Mouse (Mus musculus) central nervous system, embryonic 11.5 days (tissue): ENCODE data around the gene Olfr20. TPM values are rescaled to one million over a fixed set of nuclear protein-coding genes. Genes with fewer than 3 reads are reported as not detected.

Experiments
- polyA plus RNA-seq: library from polyadenylated mRNA; depleted of rRNA; stranded (reverse); fragments of >200 nt; gene quantifications from 2 replicates; pipeline ENCODE4 v1.2.3, GENCODE M21; 2012; rRNA removed

Gene Olfr20
- not detected in 2 replicates for polyA plus RNA-seq

DNA sequence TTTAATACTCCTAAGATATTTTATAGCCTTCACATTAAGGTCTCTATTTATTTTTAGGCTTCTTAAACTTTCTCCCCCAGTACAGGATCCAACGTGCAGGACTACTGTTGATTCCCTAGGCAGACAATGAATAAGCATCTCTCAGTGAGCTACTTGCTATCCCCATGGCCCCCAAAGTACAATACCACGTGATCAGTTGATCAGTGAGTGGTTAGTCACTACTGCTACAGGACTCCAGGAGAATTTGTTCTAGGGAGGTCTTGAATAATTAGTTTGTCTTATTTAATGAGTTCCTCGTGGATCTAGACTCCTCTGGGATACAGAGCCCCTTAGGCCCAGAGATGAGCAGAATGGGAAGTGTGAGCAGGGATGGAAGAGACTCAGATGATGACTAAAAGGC lies at the start of gene Olfr20:
TSS of gene Olfr20 (plus strand) at position 301 of the 400 bp plus-strand sequence.

GRCm38 (mm10) chr11:73329442-73329841 lies 21.1 kb upstream of the Olfr20 start, which contains the start of the genes Aspa, Gm49340 and Spata22:
Gene Aspa, minus strand, starts transcription at chr11:73329596.
Gene Gm49340, plus strand, starts transcription at chr11:73329741.
Gene Spata22, plus strand, starts transcription at chr11:73329741.

DNA sequence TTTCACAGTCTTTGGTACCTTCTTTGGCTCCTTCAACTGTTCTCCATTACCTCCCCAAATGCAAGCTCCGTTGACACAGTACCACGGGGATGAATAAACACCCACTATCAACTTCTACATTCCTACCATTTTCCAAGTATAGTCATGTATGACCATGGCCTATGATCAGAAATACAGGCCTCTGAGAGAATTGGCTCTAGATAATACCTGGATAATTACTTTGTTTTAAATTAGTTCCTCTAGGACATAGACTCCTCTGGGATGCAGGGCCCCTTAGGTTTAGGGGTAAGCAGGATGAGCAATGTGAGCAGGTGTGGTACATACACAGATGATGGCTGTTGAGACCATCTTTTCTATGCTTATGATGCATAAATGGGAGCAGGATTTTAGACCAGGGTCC lies 20.4 kb downstream of the Olfr20 start, which contains the start of gene Olfr376:
TSS of gene Olfr376 (plus strand) at position 301 of the 400 bp plus-strand sequence.

GRCm38 (mm10) chr11:73399514-73399913 lies 48.9 kb downstream of the Olfr20 start, which contains the start of gene Olfr1:
Gene Olfr1, minus strand, starts transcription at chr11:73399614.

Other genes with a start within 250 kb of the Olfr20 start
- gene Haspin, start 212.5 kb upstream of the Olfr20 start, polyA plus RNA-seq = 7.2 and 8.3 TPM in 2 replicates
- 0.28 and 0.30 TPM in 2 replicates for gene P2rx5, start 190.4 kb upstream of the Olfr20 start, polyA plus RNA-seq
- 54.9 and 65.4 TPM in 2 replicates for gene Emc6, start 173.7 kb upstream of the Olfr20 start, polyA plus RNA-seq
- gene Tax1bp3, start 173.7 kb upstream of the Olfr20 start, polyA plus RNA-seq = 36.6 and 91.2 TPM in 2 replicates
- gene Ctns, start 151.7 kb upstream of the Olfr20 start, polyA plus RNA-seq = 12.3 and 21.2 TPM in 2 replicates
- 0.91 and 1.5 TPM in 2 replicates for gene Shpk, start 151.3 kb upstream of the Olfr20 start, polyA plus RNA-seq
- 0.04 and 0.05 TPM in 2 replicates for gene Trpv1, start 116.5 kb upstream of the Olfr20 start, polyA plus RNA-seq
- gene Trpv3, start 83.4 kb upstream of the Olfr20 start, polyA plus RNA-seq = 0.01 and 0.06 TPM in 2 replicates
- gene Aspa, start 21.2 kb upstream of the Olfr20 start, polyA plus RNA-seq = 0.25 and 0.46 TPM in 2 replicates
- not detected in 2 replicates for gene Gm49340, start 21.0 kb upstream of the Olfr20 start, polyA plus RNA-seq
- 0.13 TPM in 1 of 2 replicates, not detected in the other for gene Spata22, start 21.0 kb upstream of the Olfr20 start, polyA plus RNA-seq
- not detected in 2 replicates for gene Olfr376, start 20.5 kb downstream of the Olfr20 start, polyA plus RNA-seq
- not detected in 2 replicates for gene Olfr1, start 48.8 kb downstream of the Olfr20 start, polyA plus RNA-seq
- not detected in 2 replicates for gene Olfr378, start 77.7 kb downstream of the Olfr20 start, polyA plus RNA-seq
- not detected in 2 replicates for gene Olfr380, start 106.7 kb downstream of the Olfr20 start, polyA plus RNA-seq
- not detected in 2 replicates for gene Olfr381, start 140.8 kb downstream of the Olfr20 start, polyA plus RNA-seq
- gene Olfr382, start 166.4 kb downstream of the Olfr20 start, polyA plus RNA-seq = not detected in 2 replicates
- not detected in 2 replicates for gene Olfr385, start 242.2 kb downstream of the Olfr20 start, polyA plus RNA-seq
- not detected in 2 replicates for gene Olfr384, start 247.8 kb downstream of the Olfr20 start, polyA plus RNA-seq